Mouse (Mus musculus): Measurements from ENCODE around the gene Ier5. TPM values are rescaled to one million over a fixed set of nuclear protein-coding genes. Genes with fewer than 3 reads are reported as not detected.

Ier5 gene
- polyA plus RNA-seq, 1 experiment from 2014 or later = 4.3 TPM

DNA sequence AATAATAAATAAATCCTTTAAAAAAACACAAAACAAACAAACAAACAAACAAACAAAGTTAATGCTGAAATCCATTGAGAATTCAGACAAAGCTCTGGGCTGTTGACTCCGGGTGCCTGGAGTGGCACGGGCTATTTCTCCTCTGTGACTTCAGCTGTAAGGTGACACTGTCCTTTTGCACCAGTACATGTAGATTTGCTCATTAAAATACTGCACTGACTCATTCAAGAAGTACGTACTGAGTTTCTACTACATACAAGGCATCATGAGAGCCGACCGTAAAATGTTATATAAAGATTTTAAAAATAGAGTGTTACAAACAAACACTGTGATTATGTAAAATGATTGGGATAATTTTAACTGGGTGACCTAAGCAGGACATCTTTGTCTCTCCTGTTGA is 25.0 kb upstream of the Ier5 start:
- H3K4me1 ChIP-seq (replicated peaks; ENCODE audit: control insufficient read depth, insufficient read depth, low read length) = peaks cover 2% of the 10 kb centered on the region; the same call in 1 of the 2 replicates
- 85% methylated on average over 5 of the region's 5 CpGs for WGBS
- H3K27ac ChIP-seq (ENCODE audit: low read length) = no peak overlapping the region
- no peak overlapping the region for H3K4me2 ChIP-seq (ENCODE audit: low read depth, low read length)
- no peak overlapping the region for H3K9ac ChIP-seq (ENCODE audit: low read length)
- ATAC-seq (ENCODE audit: low read depth) = no peak
- no peaks in the 10 kb centered on the region for H3K27me3 ChIP-seq (ENCODE audit: control insufficient read depth, insufficient read depth, low read depth, low read length)
- no peaks in the 10 kb centered on the region for H3K36me3 ChIP-seq (ENCODE audit: control insufficient read depth, insufficient read depth, low read length)
- H3K9me3 ChIP-seq (ENCODE audit: control insufficient read depth, low read length) = no peaks in the 10 kb centered on the region
- H3K4me3 ChIP-seq (ENCODE audit: low read length) = no peak overlapping the region

DNA sequence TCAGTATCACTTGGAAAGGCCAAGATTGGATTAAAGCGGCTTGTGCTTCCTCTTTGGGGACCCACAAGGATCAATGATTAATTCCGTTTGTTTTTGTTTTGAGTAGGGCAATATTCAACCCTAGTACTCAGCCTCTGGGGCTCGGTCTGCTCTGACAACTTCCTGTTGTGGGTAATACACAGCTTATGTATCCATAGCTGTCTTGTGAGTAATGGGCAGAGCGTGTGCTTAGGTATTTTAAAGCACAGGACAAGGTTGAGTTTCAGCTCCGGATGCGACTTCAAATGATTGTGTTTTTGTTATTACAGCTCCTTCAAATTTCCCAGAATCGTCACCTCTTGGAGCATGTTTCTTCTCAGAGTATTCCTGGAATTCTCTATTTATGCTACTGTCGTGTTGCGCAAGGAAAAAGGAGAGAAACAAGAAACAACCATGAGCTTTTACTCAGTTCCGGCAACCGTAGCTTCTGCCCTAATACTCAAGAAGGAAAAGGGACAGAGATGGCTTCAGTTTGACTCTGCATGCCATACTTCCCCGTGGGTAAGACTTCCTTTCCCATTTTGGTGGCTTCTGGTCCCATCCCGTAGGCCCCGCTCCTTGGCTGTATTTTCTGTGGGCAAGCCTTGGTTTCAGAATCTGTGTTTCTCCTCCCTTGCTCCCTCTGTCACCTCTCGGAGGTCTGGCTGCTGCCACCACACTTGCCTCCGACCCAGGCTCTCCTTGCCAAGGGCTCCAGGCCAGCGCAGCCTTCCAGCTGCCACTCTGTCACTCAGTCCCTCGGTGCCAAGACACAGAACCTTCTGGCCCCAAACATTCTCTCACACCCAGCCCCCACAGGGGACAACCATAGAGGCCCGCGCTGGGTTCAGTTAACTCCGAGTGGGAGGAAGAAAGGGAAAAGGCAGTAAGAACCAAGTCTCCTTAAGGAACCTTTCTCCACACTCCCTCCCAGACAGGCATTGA is 22.8 kb upstream of the Ier5 start:
- H3K9me3 ChIP-seq (ENCODE audit: control insufficient read depth, low read length) = no peaks in the 10 kb centered on the region
- no peaks in the 10 kb centered on the region for H3K36me3 ChIP-seq (ENCODE audit: control insufficient read depth, insufficient read depth, low read length)
- H3K27ac ChIP-seq (ENCODE audit: low read length) = peak overlapping the region; percentile 84
- no peak overlapping the region for H3K9ac ChIP-seq (ENCODE audit: low read length)
- ATAC-seq (ENCODE audit: low read depth) = peak; percentile 97
- 49% methylated on average over 21 of the region's 21 CpGs for WGBS
- H3K27me3 ChIP-seq (ENCODE audit: control insufficient read depth, insufficient read depth, low read depth, low read length) = no peaks in the 10 kb centered on the region
- H3K4me2 ChIP-seq (ENCODE audit: low read depth, low read length) = peak overlapping the region; percentile 21
- peaks cover 2% of the 10 kb centered on the region; the same call in 1 of the 2 replicates for H3K4me1 ChIP-seq (replicated peaks; ENCODE audit: control insufficient read depth, insufficient read depth, low read length)
- H3K4me3 ChIP-seq (ENCODE audit: low read length) = no peak overlapping the region

GRCm38 (mm10) chr1:155119719-155120118 is 20.3 kb upstream of the Ier5 start:
- Histone ChIP-seq H3K4me2 (ENCODE audit: low read depth, low read length) (no peak overlapping the region), H3K27ac (ENCODE audit: low read length) (no peak overlapping the region), H3K36me3 (ENCODE audit: control insufficient read depth, insufficient read depth, low read length) (no peaks in the 10 kb centered on the region), H3K27me3 (ENCODE audit: control insufficient read depth, insufficient read depth, low read depth, low read length) (no peaks in the 10 kb centered on the region), H3K4me3 (ENCODE audit: low read length) (no peak overlapping the region), H3K4me1 (replicated peaks; ENCODE audit: control insufficient read depth, insufficient read depth, low read length) (peaks cover 2% of the 10 kb centered on the region; the same call in 1 of the 2 replicates), H3K9ac (ENCODE audit: low read length) (no peak overlapping the region), H3K9me3 (ENCODE audit: control insufficient read depth, low read length) (no peaks in the 10 kb centered on the region)
- no peak for ATAC-seq (ENCODE audit: low read depth)
- 48% methylated on average over 1 of the region's 1 CpGs for WGBS

GRCm38 (mm10) chr1:155113946-155114345 is 14.5 kb upstream of the Ier5 start:
- no peak overlapping the region for H3K27ac ChIP-seq (ENCODE audit: low read length)

DNA sequence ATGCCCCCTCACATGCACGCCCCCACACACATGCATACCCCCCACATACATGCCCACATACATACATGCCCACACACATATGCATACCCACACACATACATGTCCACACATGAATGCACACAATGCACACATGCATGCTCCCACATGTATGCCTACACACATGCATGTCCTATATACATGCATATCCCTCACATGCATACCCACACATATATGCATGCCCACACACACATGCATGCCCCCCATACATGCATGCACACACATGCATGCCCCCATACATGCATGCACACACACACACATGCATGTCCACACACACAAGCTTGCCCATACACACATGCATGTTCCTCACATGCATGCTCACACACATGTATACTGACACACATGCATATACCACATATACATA is 13.4 kb upstream of the Ier5 start:
- WGBS = 95% methylated on average over 1 of the region's 1 CpGs
- Histone ChIP-seq H3K4me3 (ENCODE audit: low read length) (no peak overlapping the region), H3K4me2 (ENCODE audit: low read depth, low read length) (no peak overlapping the region), H3K27ac (ENCODE audit: low read length) (no peak overlapping the region), H3K36me3 (ENCODE audit: control insufficient read depth, insufficient read depth, low read length) (no peaks in the 10 kb centered on the region), H3K4me1 (replicated peaks; ENCODE audit: control insufficient read depth, insufficient read depth, low read length) (peaks cover 18% of the 10 kb centered on the region), H3K27me3 (ENCODE audit: control insufficient read depth, insufficient read depth, low read depth, low read length) (no peaks in the 10 kb centered on the region), H3K9me3 (ENCODE audit: control insufficient read depth, low read length) (no peaks in the 10 kb centered on the region), H3K9ac (ENCODE audit: low read length) (no peak overlapping the region)
- no peak for ATAC-seq (ENCODE audit: low read depth)

More at GRCm38 (mm10) chr1:155113946-155114345, 14.5 kb upstream of the Ier5 start:
- no peaks in the 10 kb centered on the region for H3K27me3 ChIP-seq (ENCODE audit: control insufficient read depth, insufficient read depth, low read depth, low read length)
- H3K36me3 ChIP-seq (ENCODE audit: control insufficient read depth, insufficient read depth, low read length) = no peaks in the 10 kb centered on the region
- WGBS = 14% methylated on average over 3 of the region's 3 CpGs
- peaks cover 8% of the 10 kb centered on the region; the same call in 1 of the 2 replicates for H3K4me1 ChIP-seq (replicated peaks; ENCODE audit: control insufficient read depth, insufficient read depth, low read length)
- peak; percentile 31; the same call in 1 of the 2 replicates for ATAC-seq (ENCODE audit: low read depth)
- H3K4me3 ChIP-seq (ENCODE audit: low read length) = no peak overlapping the region
- no peak overlapping the region for H3K9ac ChIP-seq (ENCODE audit: low read length)
- no peaks in the 10 kb centered on the region for H3K9me3 ChIP-seq (ENCODE audit: control insufficient read depth, low read length)
- no peak overlapping the region for H3K4me2 ChIP-seq (ENCODE audit: low read depth, low read length)

- Histone ChIP-seq H3K27me3 (ENCODE audit: control insufficient read depth, insufficient read depth, low read depth, low read length) (no peaks in the 10 kb centered on the region), H3K4me1 (replicated peaks; ENCODE audit: control insufficient read depth, insufficient read depth, low read length) (peaks cover 18% of the 10 kb centered on the region), H3K27ac (ENCODE audit: low read length) (no peak overlapping the region), H3K36me3 (ENCODE audit: control insufficient read depth, insufficient read depth, low read length) (no peaks in the 10 kb centered on the region), H3K4me2 (ENCODE audit: low read depth, low read length) (no peak overlapping the region), H3K4me3 (ENCODE audit: low read length) (no peak overlapping the region), H3K9ac (ENCODE audit: low read length) (no peak overlapping the region), H3K9me3 (ENCODE audit: control insufficient read depth, low read length) (no peaks in the 10 kb centered on the region)
- 41% methylated on average over 4 of the region's 4 CpGs for WGBS
- no peak for ATAC-seq (ENCODE audit: low read depth)
Measured at GRCm38 (mm10) chr1:155112118-155112517, 12.7 kb upstream of the Ier5 start.

GRCm38 (mm10) chr1:155111491-155111890 is 12.1 kb upstream of the Ier5 start:
- Histone ChIP-seq H3K9ac (ENCODE audit: low read length) (no peak overlapping the region), H3K9me3 (ENCODE audit: control insufficient read depth, low read length) (no peaks in the 10 kb centered on the region), H3K27ac (ENCODE audit: low read length) (no peak overlapping the region), H3K4me1 (replicated peaks; ENCODE audit: control insufficient read depth, insufficient read depth, low read length) (peaks cover 18% of the 10 kb centered on the region), H3K36me3 (ENCODE audit: control insufficient read depth, insufficient read depth, low read length) (no peaks in the 10 kb centered on the region), H3K27me3 (ENCODE audit: control insufficient read depth, insufficient read depth, low read depth, low read length) (no peaks in the 10 kb centered on the region), H3K4me2 (ENCODE audit: low read depth, low read length) (no peak overlapping the region), H3K4me3 (ENCODE audit: low read length) (no peak overlapping the region)
- WGBS = 65% methylated on average over 6 of the region's 6 CpGs
- no peak for ATAC-seq (ENCODE audit: low read depth)

- ATAC-seq (ENCODE audit: low read depth) = no peak
- no peak overlapping the region for H3K27ac ChIP-seq (ENCODE audit: low read length)
- peaks cover 18% of the 10 kb centered on the region for H3K4me1 ChIP-seq (replicated peaks; ENCODE audit: control insufficient read depth, insufficient read depth, low read length)
- no peaks in the 10 kb centered on the region for H3K27me3 ChIP-seq (ENCODE audit: control insufficient read depth, insufficient read depth, low read depth, low read length)
- 13% methylated on average over 18 of the region's 18 CpGs for WGBS
- H3K4me2 ChIP-seq (ENCODE audit: low read depth, low read length) = peak overlapping the region; percentile 21
- H3K36me3 ChIP-seq (ENCODE audit: control insufficient read depth, insufficient read depth, low read length) = no peaks in the 10 kb centered on the region
- H3K9me3 ChIP-seq (ENCODE audit: control insufficient read depth, low read length) = no peaks in the 10 kb centered on the region
- peak overlapping the region; percentile 3; the same call in 1 of the 2 replicates for H3K9ac ChIP-seq (ENCODE audit: low read length)
- H3K4me3 ChIP-seq (ENCODE audit: low read length) = no peak overlapping the region
Measured at GRCm38 (mm10) chr1:155109387-155110350, 10.2 kb upstream of the Ier5 start.

- Histone ChIP-seq H3K27ac (ENCODE audit: low read length) (no peak overlapping the region), H3K9me3 (ENCODE audit: control insufficient read depth, low read length) (no peaks in the 10 kb centered on the region), H3K36me3 (ENCODE audit: control insufficient read depth, insufficient read depth, low read length) (no peaks in the 10 kb centered on the region), H3K4me3 (ENCODE audit: low read length) (no peak overlapping the region), H3K9ac (ENCODE audit: low read length) (no peak overlapping the region), H3K27me3 (ENCODE audit: control insufficient read depth, insufficient read depth, low read depth, low read length) (no peaks in the 10 kb centered on the region), H3K4me2 (ENCODE audit: low read depth, low read length) (no peak overlapping the region), H3K4me1 (replicated peaks; ENCODE audit: control insufficient read depth, insufficient read depth, low read length) (peaks cover 18% of the 10 kb centered on the region)
- 32% methylated on average over 4 of the region's 4 CpGs for WGBS
- peak; percentile 24; the same call in 1 of the 2 replicates for ATAC-seq (ENCODE audit: low read depth)
Measured at GRCm38 (mm10) chr1:155108412-155108811, 9.0 kb upstream of the Ier5 start.
